ENCODE assay signal across 7 mouse cellular contexts in the genomic region with DNA sequence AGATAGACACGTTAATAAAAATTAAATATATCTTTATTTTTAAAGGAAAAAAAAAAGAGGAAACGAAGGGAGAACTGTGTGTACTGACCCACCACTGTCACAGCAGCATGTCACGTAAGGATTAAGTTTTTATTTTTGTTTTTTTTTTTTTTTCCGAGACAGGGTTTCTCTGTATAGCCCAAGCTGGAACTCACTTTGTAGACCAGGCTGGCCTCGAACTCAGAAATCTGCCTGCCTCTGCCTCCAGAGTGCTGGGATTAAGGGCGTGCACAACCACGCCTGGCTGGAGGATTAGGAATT. TPM values are rescaled to one million over a fixed set of nuclear protein-coding genes. Genes with fewer than 3 reads are reported as not detected.
DNase-seq lines count a peak whose midpoint lies in the region; ATAC-seq and TF ChIP-seq lines count a peak whose summit lies in the region.
"Not testable (repeated sequence)": the region's sequence is repeated elsewhere in the genome, so short reads cannot be mapped to it uniquely, and the experiment has no call there.

No protein-coding gene starts in this region.

- not testable (repeated sequence) for DNase-seq in G1E (ENCODE audit: low spot score); forebrain, embryonic 10.5 days (ENCODE audit: extremely low spot score, low spot score); limb, embryonic 14.5 days (ENCODE audit: low spot score)

- 42% methylated on average over 7 of the region's 7 CpGs for WGBS in forebrain, embryonic 10.5 days
- WGBS in heart, embryonic 16.5 days, result 29% methylated on average over 7 of the region's 7 CpGs
- 37% methylated on average over 7 of the region's 7 CpGs for WGBS in intestine, embryonic 15.5 days
- 41% methylated on average over 7 of the region's 7 CpGs for WGBS in limb, embryonic 14.5 days
- 38% methylated on average over 7 of the region's 7 CpGs for WGBS in lung, embryonic 15.5 days
- WGBS in neural tube, embryonic 12.5 days, result 47% methylated on average over 7 of the region's 7 CpGs

- H3K4me3 ChIP-seq in G1E (ENCODE audit: low read depth, low read length), result peak overlapping the region; percentile 62; the same call in 1 of the 2 replicates
- H3K4me3 ChIP-seq in forebrain, embryonic 10.5 days, result peak overlapping the region; percentile 39
- H3K4me3 ChIP-seq in heart, embryonic 16.5 days (ENCODE audit: low read length), result peak overlapping the region; percentile 42
- H3K4me3 ChIP-seq in intestine, embryonic 15.5 days (replicated peaks), result peak overlapping the region; percentile 32; the same call in 1 of the 2 replicates
- H3K4me3 ChIP-seq in limb, embryonic 14.5 days (replicated peaks; ENCODE audit: low read length); lung, embryonic 15.5 days; neural tube, embryonic 12.5 days: not testable (repeated sequence)

- H3K27me3 ChIP-seq in G1E (ENCODE audit: insufficient read depth, low read length); forebrain, embryonic 10.5 days (ENCODE audit: poor library complexity, severe bottlenecking); heart, embryonic 16.5 days (ENCODE audit: control insufficient read depth, insufficient read depth, low read length); intestine, embryonic 15.5 days (replicated peaks); limb, embryonic 14.5 days (ENCODE audit: control insufficient read depth, insufficient read depth, low read length); lung, embryonic 15.5 days; neural tube, embryonic 12.5 days (replicated peaks): not testable (repeated sequence)

- ATAC-seq in G1E (ENCODE audit: extremely low read depth, insufficient number of reproducible peaks, low FRiP score, poor library complexity, severe bottlenecking); heart, embryonic 16.5 days (replicated peaks; ENCODE audit: extremely low read depth, insufficient read depth, low FRiP score); intestine, embryonic 15.5 days; limb, embryonic 14.5 days (ENCODE audit: low FRiP score, low read depth); lung, embryonic 15.5 days (ENCODE audit: borderline replicate concordance, extremely low read depth, low FRiP score, low TSS enrichment); neural tube, embryonic 12.5 days (ENCODE audit: low FRiP score, low read depth): not testable (repeated sequence)

- H3K27ac ChIP-seq in forebrain, embryonic 10.5 days; limb, embryonic 14.5 days (replicated peaks; ENCODE audit: low read depth, low read length); neural tube, embryonic 12.5 days: not testable (repeated sequence)
- peak overlapping the region; percentile 95 for H3K27ac ChIP-seq in heart, embryonic 16.5 days (ENCODE audit: low read length)
- peak overlapping the region; percentile 89 for H3K27ac ChIP-seq in intestine, embryonic 15.5 days
- peak overlapping the region; percentile 88 for H3K27ac ChIP-seq in lung, embryonic 15.5 days

- TF ChIP-seq CTCF in G1E (IDR thresholded peaks at IDR 0.05; ENCODE audit: low read depth, low read length), result not testable (repeated sequence)

- H3K9ac ChIP-seq in heart, embryonic 16.5 days (ENCODE audit: low read length), result peak overlapping the region; percentile 71; the same call in 1 of the 2 replicates
- H3K9ac ChIP-seq in intestine, embryonic 15.5 days; limb, embryonic 14.5 days (ENCODE audit: low read depth, low read length, severe bottlenecking); lung, embryonic 15.5 days; neural tube, embryonic 12.5 days: not testable (repeated sequence)

- not testable (repeated sequence) for H3K36me3 ChIP-seq in G1E (replicated peaks); forebrain, embryonic 10.5 days (replicated peaks); heart, embryonic 16.5 days (ENCODE audit: control insufficient read depth, insufficient read depth); intestine, embryonic 15.5 days; limb, embryonic 14.5 days (ENCODE audit: control insufficient read depth, insufficient read depth, low read length); lung, embryonic 15.5 days; neural tube, embryonic 12.5 days

- H3K9me3 ChIP-seq in G1E (replicated peaks); forebrain, embryonic 10.5 days; heart, embryonic 16.5 days (replicated peaks; ENCODE audit: control insufficient read depth, low read length); intestine, embryonic 15.5 days; limb, embryonic 14.5 days (ENCODE audit: control insufficient read depth, low read length); lung, embryonic 15.5 days; neural tube, embryonic 12.5 days: not testable (repeated sequence)

- not testable (repeated sequence) for TF ChIP-seq POLR2A in limb, embryonic 14.5 days (IDR thresholded peaks at IDR 0.05; ENCODE audit: borderline replicate concordance, extremely low read depth, insufficient read depth, insufficient read length)

- peaks cover 28% of the 10 kb centered on the region for H3K4me1 ChIP-seq in G1E (ENCODE audit: insufficient read depth, low read depth, low read length)
- peaks cover 13% of the 10 kb centered on the region for H3K4me1 ChIP-seq in forebrain, embryonic 10.5 days
- H3K4me1 ChIP-seq in heart, embryonic 16.5 days (ENCODE audit: control insufficient read depth, insufficient read depth, low read length); intestine, embryonic 15.5 days (replicated peaks); limb, embryonic 14.5 days (ENCODE audit: control insufficient read depth, insufficient read depth, low read length); neural tube, embryonic 12.5 days: not testable (repeated sequence)
- peaks cover 16% of the 10 kb centered on the region for H3K4me1 ChIP-seq in lung, embryonic 15.5 days

- H3K4me2 ChIP-seq in heart, embryonic 16.5 days (ENCODE audit: low read depth, low read length), result peak overlapping the region; percentile 77
- peak overlapping the region; percentile 60; the same call in 1 of the 2 replicates for H3K4me2 ChIP-seq in intestine, embryonic 15.5 days (replicated peaks)
- H3K4me2 ChIP-seq in limb, embryonic 14.5 days (replicated peaks; ENCODE audit: low read depth, low read length, severe bottlenecking), result peak overlapping the region; percentile 27; the same call in 1 of the 2 replicates
- H3K4me2 ChIP-seq in lung, embryonic 15.5 days, result peak overlapping the region; percentile 60
- peak overlapping the region; percentile 43 for H3K4me2 ChIP-seq in neural tube, embryonic 12.5 days (replicated peaks)

RNA-seq across cellular contexts. Expression of a gene that starts 5.7 kb away (rescaled TPM):
- 99.3 and 101 TPM in 2 replicates for total RNA-seq in G1E (2014; fragmentation: Nextera tagmentation)
- total RNA-seq in G1E (2017), result 44.4 and 52.2 TPM in 2 replicates
- polyA plus RNA-seq in G1E (2012), result 104 and 139 TPM in 2 replicates
- 51.7 and 57.1 TPM in 2 replicates for polyA plus RNA-seq in forebrain, embryonic 10.5 days (2016; fragmentation: Nextera tagmentation; extraction: Ambion mirVana)
- 26.2 and 26.8 TPM in 2 replicates for polyA plus RNA-seq in heart, embryonic 16.5 days (2015; fragmentation: Nextera tagmentation; extraction: Ambion mirVana)
- polyA plus RNA-seq in intestine, embryonic 15.5 days (2015; fragmentation: Nextera tagmentation; extraction: Ambion mirVana), result 51.2 and 54.7 TPM in 2 replicates
- polyA plus RNA-seq in limb, embryonic 14.5 days (2012; rRNA removed), result 49.2 and 62.3 TPM in 2 replicates
- 65.0 and 78.3 TPM in 2 replicates for polyA plus RNA-seq in limb, embryonic 14.5 days (2014; fragmentation: Nextera tagmentation; extraction: Ambion mirVana)
- 60.3 and 64.3 TPM in 2 replicates for polyA plus RNA-seq in lung, embryonic 15.5 days (2015; fragmentation: Nextera tagmentation; extraction: Ambion mirVana)
- 61.3 and 66.9 TPM in 2 replicates for polyA plus RNA-seq in neural tube, embryonic 12.5 days (2016; fragmentation: Nextera tagmentation; extraction: Ambion mirVana)

RNA-seq across cellular contexts. Expression of a gene that starts 40.7 kb away (rescaled TPM):
- 49.6 and 53.2 TPM in 2 replicates for total RNA-seq in G1E (2014; fragmentation: Nextera tagmentation)
- 35.4 and 37.8 TPM in 2 replicates for total RNA-seq in G1E (2017)
- polyA plus RNA-seq in G1E (2012), result 29.6 and 34.2 TPM in 2 replicates
- 54.5 and 58.6 TPM in 2 replicates for polyA plus RNA-seq in forebrain, embryonic 10.5 days (2016; fragmentation: Nextera tagmentation; extraction: Ambion mirVana)
- 38.4 and 42.9 TPM in 2 replicates for polyA plus RNA-seq in heart, embryonic 16.5 days (2015; fragmentation: Nextera tagmentation; extraction: Ambion mirVana)
- 43.1 and 46.4 TPM in 2 replicates for polyA plus RNA-seq in intestine, embryonic 15.5 days (2015; fragmentation: Nextera tagmentation; extraction: Ambion mirVana)
- polyA plus RNA-seq in limb, embryonic 14.5 days (2012; rRNA removed), result 85.5 and 124 TPM in 2 replicates
- 50.5 and 51.8 TPM in 2 replicates for polyA plus RNA-seq in limb, embryonic 14.5 days (2014; fragmentation: Nextera tagmentation; extraction: Ambion mirVana)
- polyA plus RNA-seq in lung, embryonic 15.5 days (2015; fragmentation: Nextera tagmentation; extraction: Ambion mirVana), result 46.4 and 50.5 TPM in 2 replicates
- 70.4 and 70.9 TPM in 2 replicates for polyA plus RNA-seq in neural tube, embryonic 12.5 days (2016; fragmentation: Nextera tagmentation; extraction: Ambion mirVana)

RNA-seq across cellular contexts. Expression of a gene that starts 40.8 kb away (rescaled TPM):
- total RNA-seq in G1E (2014; fragmentation: Nextera tagmentation), result 17.9 and 43.3 TPM in 2 replicates
- 33.1 and 36.0 TPM in 2 replicates for total RNA-seq in G1E (2017)
- polyA plus RNA-seq in G1E (2012), result 44.9 and 52.9 TPM in 2 replicates
- 53.4 and 55.3 TPM in 2 replicates for polyA plus RNA-seq in forebrain, embryonic 10.5 days (2016; fragmentation: Nextera tagmentation; extraction: Ambion mirVana)
- 30.0 and 30.4 TPM in 2 replicates for polyA plus RNA-seq in heart, embryonic 16.5 days (2015; fragmentation: Nextera tagmentation; extraction: Ambion mirVana)
- polyA plus RNA-seq in intestine, embryonic 15.5 days (2015; fragmentation: Nextera tagmentation; extraction: Ambion mirVana), result 36.3 and 37.5 TPM in 2 replicates
- polyA plus RNA-seq in limb, embryonic 14.5 days (2012; rRNA removed), result 21.3 and 25.4 TPM in 2 replicates
- 32.6 and 34.4 TPM in 2 replicates for polyA plus RNA-seq in limb, embryonic 14.5 days (2014; fragmentation: Nextera tagmentation; extraction: Ambion mirVana)
- polyA plus RNA-seq in lung, embryonic 15.5 days (2015; fragmentation: Nextera tagmentation; extraction: Ambion mirVana), result 41.5 and 44.8 TPM in 2 replicates
- 56.4 and 57.0 TPM in 2 replicates for polyA plus RNA-seq in neural tube, embryonic 12.5 days (2016; fragmentation: Nextera tagmentation; extraction: Ambion mirVana)

Comparison
In these comparisons a context has a peak if more than half of its experiments do, and no peak if none do; other contexts are left out.
1. H3K4me2 ChIP-seq: peak in every context shown above with its lines; median percentile 77 in heart, embryonic 16.5 days; 60 in intestine, embryonic 15.5 days; 60 in lung, embryonic 15.5 days; 43 in neural tube, embryonic 12.5 days; 27 in limb, embryonic 14.5 days.